Mouse (Mus musculus) lung, adult 2 months (tissue): ENCODE measurements around the gene Tlcd2.

Source experiments
- CTCF ChIP-seq: fragments of 200-500 bp; IDR thresholded peaks from 2 replicates; pipeline ENCODE4 v1.5.1; 2011; ENCODE audit warnings: mild to moderate bottlenecking, low read length, control low read depth; ENCODE audit not compliant: insufficient read depth
- POLR2A ChIP-seq: fragments of 200-500 bp; IDR thresholded peaks from 2 replicates; pipeline ENCODE4 v1.6.1; 2011; ENCODE audit warnings: low read depth, mild to moderate bottlenecking, control low read depth, low read length, borderline replicate concordance; ENCODE audit errors: extremely low read depth

DNA sequence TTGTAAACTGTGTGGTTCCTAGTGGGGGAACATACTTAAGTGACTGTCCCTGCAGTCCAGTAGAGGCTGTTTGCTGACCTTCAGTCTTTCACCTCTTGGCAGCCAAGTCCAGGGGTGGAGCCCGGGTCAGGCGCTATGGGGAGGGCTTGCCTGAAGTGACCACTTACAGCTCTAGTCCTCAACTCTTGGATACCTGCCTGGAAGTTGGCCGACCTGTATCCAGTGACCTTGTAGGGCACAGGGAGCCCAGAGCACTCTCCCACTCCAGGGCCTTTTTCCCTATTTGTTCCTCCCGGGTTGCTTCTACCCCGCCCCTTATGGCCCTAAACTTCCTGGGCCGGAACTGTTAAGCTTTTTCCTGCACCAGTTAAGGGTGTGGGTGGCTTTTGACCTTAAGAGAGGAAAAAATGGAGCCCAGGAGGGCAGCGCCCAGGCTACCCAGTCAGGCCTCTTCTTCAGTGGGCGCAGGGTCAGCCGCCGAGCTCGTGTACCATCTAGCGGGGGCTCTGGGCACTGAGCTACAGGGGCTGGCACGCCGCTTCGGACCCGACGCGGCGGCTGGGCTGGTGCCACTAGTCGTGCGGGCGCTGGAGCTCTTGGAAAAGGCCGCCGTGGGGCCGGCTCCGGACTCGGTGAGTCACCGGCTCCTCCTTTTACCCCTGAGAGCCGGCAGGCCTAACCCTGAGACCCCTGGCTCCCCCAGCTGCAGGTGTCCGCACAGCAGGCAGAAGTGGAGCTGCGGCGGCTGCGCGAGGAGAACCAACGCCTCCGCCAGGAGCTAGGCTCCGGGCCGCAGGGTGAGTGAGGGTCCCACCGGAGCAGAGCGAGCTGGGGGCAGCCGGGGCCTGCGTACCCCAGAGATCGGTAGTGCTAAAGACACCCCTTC lies 48.5 kb downstream of the Tlcd2 start, which contains the start of gene Rilp:
- no peak for TF ChIP-seq CTCF
- 0 out of 2 replicates have a peak, but pooled peaks have one; percentile 37 for TF ChIP-seq POLR2A
